Mouse (Mus musculus) hindbrain, embryonic 15.5 days (tissue): ENCODE results near the gene Coro6. TPM values are rescaled to one million over a fixed set of nuclear protein-coding genes. Genes with fewer than 3 reads are reported as not detected.

Source experiments
- ATAC-seq: fragments of 200-750 bp; cut with Nextera tagmentation; 2 replicates; pipeline ENCODE4 v1.8.0; 2017; ENCODE audit warnings: low read depth, moderate number of reproducible peaks, moderate TSS enrichment; ENCODE audit not compliant: low FRiP score
- H3K27ac ChIP-seq: fragments of 300-500 bp; sonication (generic); replicated peaks from 2 replicates; pipeline ENCODE4 v1.5.1; 2015; ENCODE audit warnings: mild to moderate bottlenecking, inconsistent platforms
- H3K27me3 ChIP-seq: fragments of 300-500 bp; sonication (generic); 2 replicates; pipeline ENCODE4 v1.6.1; 2015; ENCODE audit warnings: control low read depth, inconsistent platforms
- H3K36me3 ChIP-seq: fragments of 300-500 bp; sonication (generic); 2 replicates; pipeline ENCODE4 v1.6.1; 2015; ENCODE audit warnings: control low read depth, inconsistent platforms
- H3K4me1 ChIP-seq: fragments of 300-500 bp; sonication (generic); replicated peaks from 2 replicates; pipeline ENCODE4 v1.6.1; 2015; ENCODE audit warnings: control low read depth, inconsistent platforms
- H3K4me2 ChIP-seq: fragments of 300-500 bp; sonication (generic); 2 replicates; pipeline ENCODE4 v1.6.1; 2015; ENCODE audit warnings: moderate library complexity, mild to moderate bottlenecking, inconsistent platforms
- H3K4me3 ChIP-seq: fragments of 300-500 bp; sonication (generic); 2 replicates; pipeline ENCODE4 v1.5.1; 2015; ENCODE audit warnings: mild to moderate bottlenecking, inconsistent platforms
- H3K9ac ChIP-seq: fragments of 300-500 bp; sonication (generic); 2 replicates; pipeline ENCODE4 v1.6.1; 2015; ENCODE audit warnings: inconsistent platforms
- H3K9me3 ChIP-seq: fragments of 300-500 bp; sonication (generic); 2 replicates; pipeline ENCODE4 v1.6.1; 2016; ENCODE audit warnings: control low read depth, inconsistent platforms
- WGBS: fragments of 180-500 bp; shearing (Covaris S2); methylation state at CpG from one replicate; pipeline ENCODE4 v1.1.7; 2015; 5-methylcytosine and 5-hydroxymethylcytosine counted together
- polyA plus RNA-seq: library from polyadenylated mRNA; unstranded; fragments of >200 nt; fragmentation: Nextera tagmentation; extraction: Ambion mirVana; gene quantifications from 2 replicates; pipeline ENCODE4 v1.2.1, GENCODE M21; 2015

Gene Coro6
- polyA plus RNA-seq: 0.99 and 1.0 TPM in 2 replicates

GRCm38 (mm10) chr11:77462283-77463100 lies at the start of gene Coro6:
Gene Coro6 (plus strand): TSS chr11:77462411.
- WGBS: under 1% methylated on average over 67 of the region's 73 CpGs
- Histone ChIP-seq H3K4me3 (peak within 1 kb of the TSS; percentile 60), H3K9ac (peak within 1 kb of the TSS; percentile 53), H3K4me1 (peaks cover 17% of the 10 kb centered on the region), H3K27ac (no peak within 1 kb of the TSS), H3K27me3 (peaks cover 42% of the 10 kb centered on the region), H3K9me3 (no peaks in the 10 kb centered on the region), H3K4me2 (peak within 1 kb of the TSS; percentile 100), H3K36me3 (no peaks in the 10 kb centered on the region; the same call in 1 of the 2 replicates)
- ATAC-seq: peak; percentile 56

GRCm38 (mm10) chr11:77414141-77414839 lies 47.9 kb upstream of the Coro6 start:
- H3K4me2 ChIP-seq: no peak overlapping the region
- 89% methylated on average over 2 of the region's 2 CpGs for WGBS
- H3K27me3 ChIP-seq: no peaks in the 10 kb centered on the region
- no peaks in the 10 kb centered on the region for H3K9me3 ChIP-seq
- H3K4me3 ChIP-seq: no peak overlapping the region
- no peaks in the 10 kb centered on the region for H3K4me1 ChIP-seq
- H3K9ac ChIP-seq: no peak overlapping the region
- H3K36me3 ChIP-seq: no peaks in the 10 kb centered on the region
- ATAC-seq: no peak
- no peak overlapping the region for H3K27ac ChIP-seq

- no peak for ATAC-seq
- 73% methylated on average over 4 of the region's 4 CpGs for WGBS
- no peak overlapping the region for H3K9ac ChIP-seq
- no peak overlapping the region for H3K27ac ChIP-seq
- no peaks in the 10 kb centered on the region for H3K9me3 ChIP-seq
- H3K4me1 ChIP-seq: no peaks in the 10 kb centered on the region
- H3K4me2 ChIP-seq: no peak overlapping the region
- H3K4me3 ChIP-seq: no peak overlapping the region
- 0 out of 2 replicates have a peak, but pooled peaks cover 4% of the 10 kb centered on the region for H3K36me3 ChIP-seq
- no peaks in the 10 kb centered on the region for H3K27me3 ChIP-seq
Observed at GRCm38 (mm10) chr11:77416212-77417000, 45.8 kb upstream of the Coro6 start.

- Histone ChIP-seq H3K4me3 (no peak overlapping the region), H3K36me3 (peaks cover 8% of the 10 kb centered on the region; the same call in 1 of the 2 replicates), H3K4me2 (no peak overlapping the region), H3K9me3 (no peaks in the 10 kb centered on the region), H3K27ac (no peak overlapping the region), H3K4me1 (no peaks in the 10 kb centered on the region), H3K27me3 (no peaks in the 10 kb centered on the region), H3K9ac (no peak overlapping the region)
- no peak for ATAC-seq
- 97% methylated on average over 4 of the region's 4 CpGs for WGBS
Observed at GRCm38 (mm10) chr11:77418021-77418420, 44.2 kb upstream of the Coro6 start.

- H3K4me3 ChIP-seq: no peak overlapping the region
- H3K27ac ChIP-seq: no peak overlapping the region
- WGBS: 88% methylated on average over 4 of the region's 4 CpGs
- no peaks in the 10 kb centered on the region for H3K9me3 ChIP-seq
- no peak for ATAC-seq
- H3K4me1 ChIP-seq: no peaks in the 10 kb centered on the region
- H3K4me2 ChIP-seq: no peak overlapping the region
- H3K36me3 ChIP-seq: peaks cover 29% of the 10 kb centered on the region; the same call in 1 of the 2 replicates
- no peaks in the 10 kb centered on the region for H3K27me3 ChIP-seq
- H3K9ac ChIP-seq: no peak overlapping the region
Observed at GRCm38 (mm10) chr11:77423175-77423859, 38.9 kb upstream of the Coro6 start.

GRCm38 (mm10) chr11:77428446-77428845 lies 33.8 kb upstream of the Coro6 start:
- Histone ChIP-seq H3K4me3 (no peak overlapping the region), H3K4me1 (no peaks in the 10 kb centered on the region), H3K4me2 (no peak overlapping the region), H3K27me3 (no peaks in the 10 kb centered on the region), H3K27ac (no peak overlapping the region), H3K9ac (no peak overlapping the region), H3K36me3 (peaks cover 32% of the 10 kb centered on the region), H3K9me3 (no peaks in the 10 kb centered on the region)
- WGBS: 90% methylated on average over 1 of the region's 1 CpGs
- no peak for ATAC-seq

GRCm38 (mm10) chr11:77437026-77437425 lies 25.2 kb upstream of the Coro6 start:
- H3K4me2 ChIP-seq: no peak overlapping the region
- H3K36me3 ChIP-seq: peaks cover 38% of the 10 kb centered on the region
- no peaks in the 10 kb centered on the region for H3K27me3 ChIP-seq
- WGBS: 97% methylated on average over 2 of the region's 2 CpGs
- H3K9me3 ChIP-seq: no peaks in the 10 kb centered on the region
- no peak overlapping the region for H3K4me3 ChIP-seq
- H3K4me1 ChIP-seq: no peaks in the 10 kb centered on the region
- no peak overlapping the region for H3K9ac ChIP-seq
- H3K27ac ChIP-seq: no peak overlapping the region
- ATAC-seq: no peak

GRCm38 (mm10) chr11:77440081-77440480 lies 22.1 kb upstream of the Coro6 start:
- H3K9me3 ChIP-seq: no peaks in the 10 kb centered on the region
- no peak overlapping the region for H3K9ac ChIP-seq
- H3K4me1 ChIP-seq: no peaks in the 10 kb centered on the region
- H3K36me3 ChIP-seq: peaks cover 48% of the 10 kb centered on the region
- no peak overlapping the region for H3K4me3 ChIP-seq
- H3K4me2 ChIP-seq: no peak overlapping the region
- H3K27me3 ChIP-seq: no peaks in the 10 kb centered on the region
- ATAC-seq: no peak
- WGBS: 90% methylated on average over 9 of the region's 9 CpGs
- no peak overlapping the region for H3K27ac ChIP-seq

- Histone ChIP-seq H3K27me3 (no peaks in the 10 kb centered on the region), H3K4me1 (no peaks in the 10 kb centered on the region), H3K9ac (no peak overlapping the region), H3K4me3 (no peak overlapping the region), H3K4me2 (no peak overlapping the region), H3K36me3 (peaks cover 48% of the 10 kb centered on the region), H3K9me3 (no peaks in the 10 kb centered on the region), H3K27ac (no peak overlapping the region)
- 88% methylated on average over 8 of the region's 8 CpGs for WGBS
- ATAC-seq: no peak
Observed at GRCm38 (mm10) chr11:77441020-77441419, 21.2 kb upstream of the Coro6 start.

GRCm38 (mm10) chr11:77442186-77443170 lies 19.7 kb upstream of the Coro6 start:
- Histone ChIP-seq H3K36me3 (peaks cover 47% of the 10 kb centered on the region), H3K27me3 (no peaks in the 10 kb centered on the region), H3K27ac (no peak overlapping the region), H3K4me2 (no peak overlapping the region), H3K4me3 (no peak overlapping the region), H3K4me1 (no peaks in the 10 kb centered on the region), H3K9me3 (no peaks in the 10 kb centered on the region), H3K9ac (no peak overlapping the region)
- ATAC-seq: no peak
- WGBS: 76% methylated on average over 7 of the region's 7 CpGs
